In genomic region chr11:120190526-120191412, GRCm38 (mm10) we compare ENCODE assay signal across 8 mouse cellular contexts. TPM values are rescaled to one million over a fixed set of nuclear protein-coding genes. Genes with fewer than 3 reads are reported as not detected.
DNase-seq lines count a peak whose midpoint lies in the region; ATAC-seq lines count a peak whose summit lies in the region.

No protein-coding gene starts in this region.

- H3K4me3 ChIP-seq in heart, embryonic 11.5 days (ENCODE audit: low read depth, low read length) = peak overlapping the region; percentile 85
- peak overlapping the region; percentile 86 for H3K4me3 ChIP-seq in embryonic facial prominence, embryonic 13.5 days
- H3K4me3 ChIP-seq in intestine, embryonic 16.5 days (ENCODE audit: low read length) = peak overlapping the region; percentile 44
- peak overlapping the region; percentile 78 for H3K4me3 ChIP-seq in midbrain, embryonic 15.5 days

- H3K36me3 ChIP-seq in heart, embryonic 11.5 days (ENCODE audit: control insufficient read depth, insufficient read depth, low read length) = no peaks in the 10 kb centered on the region
- H3K36me3 ChIP-seq in embryonic facial prominence, embryonic 13.5 days = peaks cover 5% of the 10 kb centered on the region; the same call in 1 of the 2 replicates
- no peaks in the 10 kb centered on the region for H3K36me3 ChIP-seq in intestine, embryonic 16.5 days (ENCODE audit: control insufficient read depth, insufficient read depth, low read length)
- H3K36me3 ChIP-seq in midbrain, embryonic 15.5 days (replicated peaks) = no peaks in the 10 kb centered on the region

- intact Hi-C loops in heart, postnatal 14 days (cut with DNase I) = no loop called here
- intact Hi-C loops in left cerebral cortex, postnatal 25 days (cut with DNase I) = loop anchor here (2.0 kb wide), 1 partner anchor 158 kb away; the partner anchor contains the start of gene Actg1

- no peak for DNase-seq in heart, postnatal 14 days
- DNase-seq in left cerebral cortex, postnatal 25 days (ENCODE audit: low spot score in 2 of 2) = no peak
- no peak for DNase-seq in embryo, embryonic 10 days (ENCODE audit: low spot score)
- DNase-seq in frontal cortex, postnatal 36 days (ENCODE audit: low spot score in 2 of 2) = no peak

- H3K9me3 ChIP-seq in heart, embryonic 11.5 days (replicated peaks; ENCODE audit: control insufficient read depth, low read length) = no peaks in the 10 kb centered on the region
- H3K9me3 ChIP-seq in embryonic facial prominence, embryonic 13.5 days = no peaks in the 10 kb centered on the region
- H3K9me3 ChIP-seq in intestine, embryonic 16.5 days (ENCODE audit: control insufficient read depth, low read length) = no peaks in the 10 kb centered on the region
- H3K9me3 ChIP-seq in midbrain, embryonic 15.5 days = no peaks in the 10 kb centered on the region

- H3K9ac ChIP-seq in heart, embryonic 11.5 days (ENCODE audit: low read depth, low read length) = peak overlapping the region; percentile 88
- H3K9ac ChIP-seq in embryonic facial prominence, embryonic 13.5 days = peak overlapping the region; percentile 98
- H3K9ac ChIP-seq in intestine, embryonic 16.5 days (ENCODE audit: low read depth, low read length) = peak overlapping the region; percentile 61
- H3K9ac ChIP-seq in midbrain, embryonic 15.5 days = no peak overlapping the region

- 34% methylated on average over 14 of the region's 14 CpGs for WGBS in heart, embryonic 11.5 days (ENCODE audit: insufficient replicate concordance)
- 29% methylated on average over 14 of the region's 14 CpGs for WGBS in embryonic facial prominence, embryonic 13.5 days
- 41% methylated on average over 14 of the region's 14 CpGs for WGBS in intestine, embryonic 16.5 days
- WGBS in midbrain, embryonic 15.5 days = 36% methylated on average over 14 of the region's 14 CpGs

- no peak for ATAC-seq in heart, embryonic 11.5 days (replicated peaks; ENCODE audit: insufficient number of reproducible peaks, low FRiP score, low TSS enrichment)
- no peak for ATAC-seq in embryonic facial prominence, embryonic 13.5 days (ENCODE audit: insufficient number of reproducible peaks, insufficient read depth, low FRiP score, low TSS enrichment, low read depth)
- ATAC-seq in intestine, embryonic 16.5 days = no peak
- ATAC-seq in midbrain, embryonic 15.5 days (replicated peaks) = 0 out of 2 replicates have a peak, but pooled peaks have one; percentile 4

- H3K4me1 ChIP-seq in heart, embryonic 11.5 days (ENCODE audit: control insufficient read depth, insufficient read depth, low read length) = peaks cover 19% of the 10 kb centered on the region
- peaks cover 37% of the 10 kb centered on the region for H3K4me1 ChIP-seq in embryonic facial prominence, embryonic 13.5 days
- peaks cover 20% of the 10 kb centered on the region for H3K4me1 ChIP-seq in intestine, embryonic 16.5 days (ENCODE audit: control insufficient read depth, insufficient read depth, low read length)
- H3K4me1 ChIP-seq in midbrain, embryonic 15.5 days = peaks cover 21% of the 10 kb centered on the region

- peak overlapping the region; percentile 96 for H3K4me2 ChIP-seq in heart, embryonic 11.5 days
- peak overlapping the region; percentile 96 for H3K4me2 ChIP-seq in embryonic facial prominence, embryonic 13.5 days
- peak overlapping the region; percentile 69 for H3K4me2 ChIP-seq in intestine, embryonic 16.5 days (ENCODE audit: low read depth, low read length)
- peak overlapping the region; percentile 94 for H3K4me2 ChIP-seq in midbrain, embryonic 15.5 days

- no peaks in the 10 kb centered on the region for H3K27me3 ChIP-seq in heart, embryonic 11.5 days (ENCODE audit: control insufficient read depth, insufficient read depth, low read length)
- H3K27me3 ChIP-seq in embryonic facial prominence, embryonic 13.5 days = no peaks in the 10 kb centered on the region
- no peaks in the 10 kb centered on the region for H3K27me3 ChIP-seq in intestine, embryonic 16.5 days (replicated peaks; ENCODE audit: control insufficient read depth, insufficient read depth, low read length)
- no peaks in the 10 kb centered on the region for H3K27me3 ChIP-seq in midbrain, embryonic 15.5 days (replicated peaks)

- peak overlapping the region; percentile 58 for H3K27ac ChIP-seq in heart, embryonic 11.5 days (ENCODE audit: low read depth, low read length)
- peak overlapping the region; percentile 78 for H3K27ac ChIP-seq in embryonic facial prominence, embryonic 13.5 days
- H3K27ac ChIP-seq in intestine, embryonic 16.5 days (ENCODE audit: low read length) = peak overlapping the region; percentile 88
- peak overlapping the region; percentile 96 for H3K27ac ChIP-seq in midbrain, embryonic 15.5 days

RNA-seq across cellular contexts. Expression of gene Slc38a10, which starts 39.6 kb away (rescaled TPM):
- 57.5 and 72.0 TPM in 2 replicates for polyA plus RNA-seq in heart, embryonic 11.5 days (2014; fragmentation: Nextera tagmentation; extraction: Ambion mirVana)
- total RNA-seq in heart, postnatal 14 days (2021) = 10 to 100 TPM; 78.7 to 83.5 TPM
- 92.9 and 94.5 TPM in 2 replicates for polyA plus RNA-seq in embryonic facial prominence, embryonic 13.5 days (2015; fragmentation: Nextera tagmentation; extraction: Ambion mirVana)
- 84.6 and 91.4 TPM in 2 replicates for polyA plus RNA-seq in intestine, embryonic 16.5 days (2015; fragmentation: Nextera tagmentation; extraction: Ambion mirVana)
- polyA plus RNA-seq in midbrain, embryonic 15.5 days (2015; fragmentation: Nextera tagmentation; extraction: Ambion mirVana) = 116 and 125 TPM in 2 replicates
- total RNA-seq in left cerebral cortex, postnatal 25 days (2021) = 10 to 100 TPM; 82.9 to 88.8 TPM

RNA-seq across cellular contexts. Expression of gene Bahcc1, which starts 42.0 kb away (rescaled TPM):
- polyA plus RNA-seq in heart, embryonic 11.5 days (2014; fragmentation: Nextera tagmentation; extraction: Ambion mirVana) = 7.0 and 9.1 TPM in 2 replicates
- 10 to 100 TPM in 1 of 2 experiments, 1 to 10 TPM in 1; 7.8 to 10.0 TPM for total RNA-seq in heart, postnatal 14 days (2021)
- 13.1 and 13.9 TPM in 2 replicates for polyA plus RNA-seq in embryonic facial prominence, embryonic 13.5 days (2015; fragmentation: Nextera tagmentation; extraction: Ambion mirVana)
- 4.9 and 5.7 TPM in 2 replicates for polyA plus RNA-seq in intestine, embryonic 16.5 days (2015; fragmentation: Nextera tagmentation; extraction: Ambion mirVana)
- 16.2 and 16.7 TPM in 2 replicates for polyA plus RNA-seq in midbrain, embryonic 15.5 days (2015; fragmentation: Nextera tagmentation; extraction: Ambion mirVana)
- 10 to 100 TPM; 16.3 to 21.9 TPM for total RNA-seq in left cerebral cortex, postnatal 25 days (2021)
